Mouse (Mus musculus) liver, postnatal 0 days (tissue): ENCODE data around the gene Gm20388.

Experiments used
- CTCF ChIP-seq: sonication (generic); IDR thresholded peaks from 2 replicates; pipeline ENCODE4 v1.5.1; 2016; ENCODE audit warnings: antibody characterized with exemption, low read depth
- EP300 ChIP-seq: IDR thresholded peaks from 2 replicates; pipeline ENCODE4 v1.6.1; 2016; ENCODE audit warnings: antibody characterized with exemption, low read depth, mild to moderate bottlenecking

GRCm38 (mm10) chr8:122658149-122658806 lies 2747.6 kb downstream of the Gm20388 start:
- TF ChIP-seq CTCF, result no peak
- TF ChIP-seq EP300, result no peak
